Mouse (Mus musculus) C2C12 (cell line): ENCODE data around the gene Cnn3.

Experiments
- CTCF ChIP-seq: IDR thresholded peaks from one replicate; pipeline ENCODE4 v1.5.1; 2011; ENCODE audit not compliant: control insufficient read depth, insufficient read depth, insufficient read length
- FOSL1 ChIP-seq: IDR thresholded peaks from one replicate; pipeline ENCODE4 v1.8.0; 2011; ENCODE audit warnings: mild to moderate bottlenecking, low read length; ENCODE audit not compliant: poor library complexity, insufficient read depth, severe bottlenecking
- USF1 ChIP-seq: IDR thresholded peaks from one replicate; pipeline ENCODE4 v1.6.1; 2011; ENCODE audit warnings: low read depth, mild to moderate bottlenecking, control low read depth, moderate library complexity

- TF ChIP-seq USF1 (no peak), FOSL1 (no peak), CTCF (no peak)
Observed at GRCm38 (mm10) chr3:121469185-121469975, 43.1 kb downstream of the Cnn3 start.
